Comparison of ENCODE assay signal across 23 mouse cellular contexts in the genomic region with DNA sequence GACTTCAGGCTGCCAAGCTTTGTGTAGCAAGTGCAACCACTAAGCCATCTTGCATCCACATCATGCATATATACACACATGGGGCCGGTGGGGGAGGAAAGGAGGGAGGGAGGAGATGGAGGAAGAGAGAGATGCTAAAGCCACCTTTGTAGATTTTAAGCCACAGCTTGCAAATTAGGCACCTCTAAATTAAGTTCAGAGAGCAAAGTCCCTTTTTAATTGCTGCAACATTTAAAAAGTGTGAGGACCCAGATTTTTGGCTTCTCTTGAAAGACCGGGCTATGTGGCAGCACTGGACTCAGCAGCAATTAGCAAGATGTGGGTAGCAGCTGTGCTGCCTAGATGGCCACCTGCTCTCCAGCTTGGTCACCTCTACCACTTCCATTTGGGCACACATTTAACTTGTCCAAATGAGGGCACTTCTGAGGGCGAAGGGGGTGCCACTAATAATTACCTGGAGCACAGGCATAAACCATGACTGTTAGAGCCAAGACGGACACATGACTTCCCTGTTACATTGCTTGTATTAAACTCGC.
"Had no signal": no experiment of that assay in that cellular context is flagged by ENCODE, and none has a peak within 500 bp of the region (broad histone marks: within the 10 kb centered on the region; RNA-seq: fewer than 3 reads in every experiment).

No protein-coding gene starts in this region.

- H3K9me3 ChIP-seq: limb, embryonic 10.5 days; limb, embryonic 13.5 days; liver, embryonic 12.5 days; liver, embryonic 15.5 days; lung, embryonic 15.5 days; megakaryocyte, embryonic 14.5 days; midbrain, embryonic 10.5 days; midbrain, embryonic 13.5 days; neural tube, embryonic 12.5 days; neural tube, embryonic 15.5 days had no signal

- H3K4me3 ChIP-seq: limb, embryonic 10.5 days; limb, embryonic 13.5 days; liver, embryonic 12.5 days; liver, embryonic 15.5 days; lung, embryonic 15.5 days; megakaryocyte, embryonic 14.5 days; midbrain, embryonic 10.5 days; midbrain, embryonic 13.5 days; neural tube, embryonic 12.5 days; neural tube, embryonic 15.5 days had no signal

- H3K27me3 ChIP-seq: limb, embryonic 13.5 days; liver, embryonic 12.5 days; liver, embryonic 15.5 days; lung, embryonic 15.5 days; midbrain, embryonic 13.5 days; neural tube, embryonic 12.5 days; neural tube, embryonic 15.5 days had no signal

- ATAC-seq: liver, embryonic 12.5 days; midbrain, embryonic 13.5 days had no signal

- H3K9ac ChIP-seq: limb, embryonic 13.5 days; liver, embryonic 12.5 days; liver, embryonic 15.5 days; lung, embryonic 15.5 days; midbrain, embryonic 13.5 days; neural tube, embryonic 12.5 days; neural tube, embryonic 15.5 days had no signal

- DNase-seq: kidney, postnatal 14 days; kidney, postnatal 4 days; liver; lung, adult 18-20 months; lung, postnatal 10 days; lung, postnatal 36 days; right cerebral cortex, adult 18-20 months; right cerebral cortex, postnatal 14 days; right cerebral cortex, postnatal 4 days; thymus, adult 2 months; thymus, postnatal 14 days; thymus, postnatal 4 days had no signal

- H3K4me2 ChIP-seq: limb, embryonic 13.5 days; liver, embryonic 12.5 days; liver, embryonic 15.5 days; lung, embryonic 15.5 days; midbrain, embryonic 13.5 days; neural tube, embryonic 12.5 days; neural tube, embryonic 15.5 days had no signal

- H3K4me1 ChIP-seq: limb, embryonic 10.5 days; liver, embryonic 12.5 days; lung, embryonic 15.5 days; megakaryocyte, embryonic 14.5 days; midbrain, embryonic 10.5 days; midbrain, embryonic 13.5 days; neural tube, embryonic 12.5 days; neural tube, embryonic 15.5 days had no signal

- H3K27ac ChIP-seq: limb, embryonic 10.5 days; limb, embryonic 13.5 days; liver, embryonic 12.5 days; liver, embryonic 15.5 days; lung, embryonic 15.5 days; midbrain, embryonic 10.5 days; midbrain, embryonic 13.5 days; neural tube, embryonic 12.5 days; neural tube, embryonic 15.5 days; stomach, postnatal 0 days had no signal
